Mouse (Mus musculus) kidney, adult 8-10 months (tissue): ENCODE measurements around the gene Bcam.

Experiments used
- DNase-seq, 2 experiments: peaks; one replicate each; pipeline ENCODE4 v3.0.0; 2022

Gene Bcam

GRCm38 (mm10) chr7:19784764-19785535, 14.1 kb upstream of the Bcam start:
- no peak for DNase-seq

GRCm38 (mm10) chr7:19783630-19784029, 12.8 kb upstream of the Bcam start:
- no peak for DNase-seq

GRCm38 (mm10) chr7:19782645-19783044, 11.8 kb upstream of the Bcam start:
- peak in 1 of 2 experiments; percentile 55 for DNase-seq

GRCm38 (mm10) chr7:19781741-19782140, 10.9 kb upstream of the Bcam start:
- no peak for DNase-seq

- DNase-seq, result no peak
Observed at GRCm38 (mm10) chr7:19779903-19780302, 9.1 kb upstream of the Bcam start.

- DNase-seq, result no peak
Observed at GRCm38 (mm10) chr7:19778645-19779044, 7.8 kb upstream of the Bcam start.

- no peak for DNase-seq
Observed at GRCm38 (mm10) chr7:19777049-19777723, 6.4 kb upstream of the Bcam start.

- DNase-seq, result no peak
Observed at GRCm38 (mm10) chr7:19771682-19772081, 866 bp upstream of the Bcam start.

- peak; percentile 87 to 92 for DNase-seq
Observed at GRCm38 (mm10) chr7:19770375-19770754, 451 bp downstream of the Bcam start.

- no peak for DNase-seq
Observed at GRCm38 (mm10) chr7:19769434-19770374, 1.1 kb downstream of the Bcam start.

GRCm38 (mm10) chr7:19769001-19769400, 1.8 kb downstream of the Bcam start:
- DNase-seq, result no peak

GRCm38 (mm10) chr7:19768251-19768650, 2.6 kb downstream of the Bcam start:
- DNase-seq, result peak in 1 of 2 experiments; percentile 42

- no peak for DNase-seq
Observed at GRCm38 (mm10) chr7:19764581-19764980, 6.2 kb downstream of the Bcam start.

- DNase-seq, result peak in 1 of 2 experiments; percentile 30
Observed at GRCm38 (mm10) chr7:19763829-19764477, 6.9 kb downstream of the Bcam start.

- no peak for DNase-seq
Observed at GRCm38 (mm10) chr7:19762283-19762682, 8.5 kb downstream of the Bcam start.

- DNase-seq, result no peak
Observed at GRCm38 (mm10) chr7:19760021-19760420, 10.8 kb downstream of the Bcam start.

- no peak for DNase-seq
Observed at GRCm38 (mm10) chr7:19758623-19759022, 12.2 kb downstream of the Bcam start.

- peak; percentile 64 for DNase-seq
Observed at GRCm38 (mm10) chr7:19755851-19756786, 14.7 kb downstream of the Bcam start.

- no peak for DNase-seq
Observed at GRCm38 (mm10) chr7:19755008-19755407, 15.8 kb downstream of the Bcam start.

- DNase-seq, result no peak
Observed at GRCm38 (mm10) chr7:19754065-19754464, 16.8 kb downstream of the Bcam start.

- peak in 1 of 2 experiments; percentile 41 for DNase-seq
Observed at GRCm38 (mm10) chr7:19753587-19753986, 17.2 kb downstream of the Bcam start.
